Mouse (Mus musculus) midbrain, embryonic 11.5 days (tissue): ENCODE measurements at regions not wholly inside any gene's neighbourhood (a gene's known extent, or its start where the extent isn't known, plus 50 kb on each side); places are given as distances from the start of the nearest gene placed in this dataset.
A peak's percentile ranks its signal among the peaks of the same experiment; 100 is the strongest.

Experiments
- ATAC-seq: fragments of 200-750 bp; cut with Nextera tagmentation; 2 replicates; pipeline ENCODE4 v1.8.0; 2017; ENCODE audit warnings: moderate TSS enrichment, moderate library complexity; ENCODE audit not compliant: low FRiP score
- DNase-seq: peaks from one replicate; pipeline ENCODE4 v3.0.0; 2015; ENCODE audit warnings: low spot score; ENCODE audit errors: missing footprints
- H3K27ac ChIP-seq: fragments of 300-500 bp; sonication (generic); 2 replicates; pipeline ENCODE4 v1.5.1; 2014; ENCODE audit warnings: low read depth, low read length
- H3K27me3 ChIP-seq: fragments of 300-500 bp; sonication (generic); 2 replicates; pipeline ENCODE4 v1.6.1; 2014; ENCODE audit warnings: mild to moderate bottlenecking, low read length, moderate library complexity, mixed read lengths; ENCODE audit not compliant: control insufficient read depth, insufficient read depth
- H3K36me3 ChIP-seq: fragments of 300-500 bp; sonication (generic); 2 replicates; pipeline ENCODE4 v1.6.1; 2014; ENCODE audit warnings: mild to moderate bottlenecking, low read length, moderate library complexity, mixed read lengths; ENCODE audit not compliant: control insufficient read depth, insufficient read depth
- H3K4me1 ChIP-seq: fragments of 300-500 bp; sonication (generic); 2 replicates; pipeline ENCODE4 v1.6.1; 2014; ENCODE audit warnings: low read length; ENCODE audit not compliant: control insufficient read depth, insufficient read depth
- H3K4me2 ChIP-seq: fragments of 300-500 bp; sonication (generic); 2 replicates; pipeline ENCODE4 v1.6.1; 2014; ENCODE audit warnings: mild to moderate bottlenecking, moderate library complexity
- H3K4me3 ChIP-seq: fragments of 300-500 bp; sonication (generic); 2 replicates; pipeline ENCODE4 v1.5.1; 2014; ENCODE audit warnings: low read depth, low read length
- H3K9ac ChIP-seq: fragments of 300-500 bp; sonication (generic); 2 replicates; pipeline ENCODE4 v1.6.1; 2014; ENCODE audit warnings: low read length
- H3K9me3 ChIP-seq: fragments of 300-500 bp; sonication (generic); 2 replicates; pipeline ENCODE4 v1.6.1; 2016; ENCODE audit warnings: low read length; ENCODE audit not compliant: control insufficient read depth
- WGBS: fragments of 180-500 bp; shearing (Covaris S2); extraction: QIAGEN DNeasy Blood & Tissue Kit; methylation state at CpG from one replicate; pipeline ENCODE4 v1.1.7; 2014; 5-methylcytosine and 5-hydroxymethylcytosine counted together

- DNase-seq = peak; percentile 89
Observed at GRCm38 (mm10) chr16:78490245-78490644, 86.3 kb downstream of the D16Ertd472e start.

GRCm38 (mm10) chr16:78489604-78490003 is 86.9 kb downstream of the D16Ertd472e start:
- no peak for DNase-seq
- H3K4me2 ChIP-seq = no peak overlapping the region; the same call in 1 of the 2 replicates
- whole genome bisulfite sequencing = 53% methylated on average over 4 of the region's 4 CpGs
- no peaks in the 10 kb centered on the region for H3K9me3 ChIP-seq
- H3K9ac ChIP-seq = no peak overlapping the region
- H3K27ac ChIP-seq = no peak overlapping the region
- H3K36me3 ChIP-seq = no peaks in the 10 kb centered on the region
- H3K4me1 ChIP-seq = peaks cover 3% of the 10 kb centered on the region; the same call in 1 of the 2 replicates
- no peak overlapping the region for H3K4me3 ChIP-seq
- ATAC-seq = no peak
- no peaks in the 10 kb centered on the region for H3K27me3 ChIP-seq

More at GRCm38 (mm10) chr16:78490245-78490644, 86.3 kb downstream of the D16Ertd472e start:
- peak; percentile 59 for ATAC-seq
- Histone ChIP-seq H3K27ac (no peak overlapping the region), H3K36me3 (no peaks in the 10 kb centered on the region), H3K9me3 (no peaks in the 10 kb centered on the region), H3K4me2 (peak overlapping the region; percentile 48), H3K9ac (peak overlapping the region; percentile 49), H3K4me3 (peak overlapping the region; percentile 18; the same call in 1 of the 2 replicates), H3K27me3 (no peaks in the 10 kb centered on the region), H3K4me1 (peaks cover 3% of the 10 kb centered on the region; the same call in 1 of the 2 replicates)
- 4% methylated on average over 12 of the region's 12 CpGs for WGBS

DNA sequence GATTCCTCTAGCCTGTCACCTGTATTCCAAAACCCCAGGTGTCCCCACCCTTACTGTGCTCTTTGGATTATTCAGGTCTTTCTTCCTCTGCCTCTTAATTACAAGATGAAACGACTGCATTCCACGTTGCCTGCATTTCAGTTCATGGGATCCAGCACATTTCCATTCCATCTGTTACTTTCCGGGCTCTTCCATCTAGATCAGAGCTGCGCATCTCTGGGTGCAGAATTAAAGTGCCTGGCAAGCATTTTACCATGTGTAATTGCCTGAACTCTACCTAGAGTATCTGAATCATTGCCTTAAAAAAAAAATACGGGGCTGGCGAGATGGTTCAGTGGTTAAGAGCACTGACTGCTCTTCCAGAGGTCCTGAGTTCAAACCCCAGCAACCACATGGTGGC is 90.0 kb downstream of the D16Ertd472e start:
- H3K36me3 ChIP-seq = no peaks in the 10 kb centered on the region
- H3K4me1 ChIP-seq = peaks cover 3% of the 10 kb centered on the region; the same call in 1 of the 2 replicates
- H3K27ac ChIP-seq = no peak overlapping the region
- no peak overlapping the region for H3K9ac ChIP-seq
- 89% methylated on average over 6 of the region's 6 CpGs for WGBS
- no peak for ATAC-seq
- H3K9me3 ChIP-seq = no peaks in the 10 kb centered on the region
- no peaks in the 10 kb centered on the region for H3K27me3 ChIP-seq
- peak; percentile 17 for DNase-seq
- no peak overlapping the region for H3K4me3 ChIP-seq
- H3K4me2 ChIP-seq = no peak overlapping the region

GRCm38 (mm10) chr16:78484319-78484718 is 92.2 kb downstream of the D16Ertd472e start:
- Histone ChIP-seq H3K4me3 (no peak overlapping the region), H3K4me1 (no peaks in the 10 kb centered on the region), H3K27me3 (no peaks in the 10 kb centered on the region), H3K9ac (no peak overlapping the region), H3K9me3 (no peaks in the 10 kb centered on the region), H3K4me2 (no peak overlapping the region), H3K36me3 (no peaks in the 10 kb centered on the region), H3K27ac (no peak overlapping the region)
- ATAC-seq (no peak), DNase-seq (no peak)
- 87% methylated on average over 4 of the region's 4 CpGs for WGBS

GRCm38 (mm10) chr16:78481571-78481970 is 94.9 kb downstream of the D16Ertd472e start:
- Histone ChIP-seq H3K4me3 (no peak overlapping the region), H3K27ac (no peak overlapping the region), H3K9ac (no peak overlapping the region), H3K27me3 (no peaks in the 10 kb centered on the region), H3K4me1 (no peaks in the 10 kb centered on the region), H3K36me3 (no peaks in the 10 kb centered on the region), H3K9me3 (no peaks in the 10 kb centered on the region), H3K4me2 (no peak overlapping the region)
- ATAC-seq (no peak), DNase-seq (peak; percentile 72)
- 90% methylated on average over 6 of the region's 6 CpGs for WGBS

GRCm38 (mm10) chr16:78481065-78481464 is 95.4 kb downstream of the D16Ertd472e start:
- Histone ChIP-seq H3K4me3 (no peak overlapping the region), H3K27ac (no peak overlapping the region), H3K9ac (no peak overlapping the region), H3K9me3 (no peaks in the 10 kb centered on the region), H3K4me2 (no peak overlapping the region), H3K27me3 (no peaks in the 10 kb centered on the region), H3K36me3 (no peaks in the 10 kb centered on the region), H3K4me1 (no peaks in the 10 kb centered on the region)
- ATAC-seq (no peak), DNase-seq (peak; percentile 71)
- WGBS = 87% methylated on average over 5 of the region's 5 CpGs

GRCm38 (mm10) chr16:78480261-78480660 is 96.2 kb downstream of the D16Ertd472e start:
- Histone ChIP-seq H3K27ac (no peak overlapping the region), H3K9me3 (no peaks in the 10 kb centered on the region), H3K9ac (no peak overlapping the region), H3K4me3 (no peak overlapping the region), H3K27me3 (no peaks in the 10 kb centered on the region), H3K36me3 (no peaks in the 10 kb centered on the region), H3K4me2 (no peak overlapping the region), H3K4me1 (no peaks in the 10 kb centered on the region)
- ATAC-seq (no peak), DNase-seq (peak; percentile 59)
- WGBS = 93% methylated on average over 10 of the region's 10 CpGs

DNA sequence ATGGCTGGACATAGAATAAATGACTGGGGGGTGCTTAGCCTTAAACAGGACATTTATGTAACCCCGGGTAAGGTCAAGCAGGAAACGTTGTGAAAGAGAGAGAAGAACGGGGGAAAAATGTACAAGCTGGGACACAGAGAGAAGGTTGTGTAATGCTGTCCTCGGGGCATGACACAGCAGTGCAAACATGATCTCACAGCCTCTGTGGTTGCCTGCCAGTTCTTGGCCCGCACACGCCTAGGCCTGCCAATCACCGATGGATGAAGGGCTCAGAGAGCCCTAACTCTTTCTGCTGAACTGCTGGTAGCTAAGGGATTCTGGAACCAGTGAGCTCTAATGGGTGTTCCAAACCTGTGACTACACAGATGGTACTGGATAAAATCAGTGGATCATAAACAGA is 96.5 kb upstream of the Btg3 start:
- 84% methylated on average over 7 of the region's 7 CpGs for WGBS
- no peak for ATAC-seq
- no peak for DNase-seq
- Histone ChIP-seq H3K4me2 (no peak overlapping the region), H3K9me3 (no peaks in the 10 kb centered on the region), H3K27me3 (no peaks in the 10 kb centered on the region), H3K9ac (no peak overlapping the region), H3K4me1 (no peaks in the 10 kb centered on the region), H3K36me3 (no peaks in the 10 kb centered on the region), H3K27ac (no peak overlapping the region), H3K4me3 (no peak overlapping the region)

DNA sequence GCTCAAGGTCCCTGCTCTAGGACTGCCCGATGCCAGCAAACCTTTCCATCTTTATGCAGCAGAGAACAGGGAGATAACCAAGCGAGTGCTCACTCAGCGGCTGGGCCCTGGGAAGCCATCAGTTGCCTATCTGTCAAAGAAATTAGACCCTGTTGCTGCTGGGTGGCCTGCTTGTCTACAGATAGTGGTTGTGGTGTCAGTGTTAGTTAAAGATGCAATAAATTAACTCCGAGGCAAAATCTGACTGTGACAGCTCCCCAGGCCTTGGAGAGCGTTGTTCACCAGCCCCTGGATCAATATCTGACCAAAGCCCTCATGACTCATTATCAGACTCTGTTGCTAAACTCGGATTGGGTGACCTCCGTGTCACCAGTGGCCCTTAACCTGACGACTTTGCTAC is 83.0 kb upstream of the Btg3 start:
- Histone ChIP-seq H3K4me3 (no peak overlapping the region), H3K36me3 (no peaks in the 10 kb centered on the region), H3K27ac (no peak overlapping the region), H3K27me3 (no peaks in the 10 kb centered on the region), H3K4me1 (no peaks in the 10 kb centered on the region), H3K9me3 (no peaks in the 10 kb centered on the region), H3K4me2 (no peak overlapping the region), H3K9ac (no peak overlapping the region)
- DNase-seq (no peak), ATAC-seq (0 out of 2 replicates have a peak, but pooled peaks have one; percentile 16)
- 85% methylated on average over 8 of the region's 8 CpGs for WGBS
